Mouse (Mus musculus) megakaryocyte, embryonic 14.5 days (primary cell): ENCODE data around the gene Bhlhb9.

ENCODE experiments used
- FLI1 ChIP-seq: IDR thresholded peaks from 2 replicates; pipeline ENCODE4 v1.6.1; 2012; ENCODE audit warnings: low read length, inconsistent platforms, mixed read lengths
- GATA1 ChIP-seq: IDR thresholded peaks from 3 replicates; pipeline ENCODE4 v1.6.1; 2012; ENCODE audit warnings: mixed read lengths, low read length, inconsistent platforms, borderline replicate concordance

GRCm38 (mm10) chrX:135922162-135922561, 124.8 kb downstream of the Bhlhb9 start:
- no peak for TF ChIP-seq GATA1
- no peak for TF ChIP-seq FLI1
